Mouse (Mus musculus): ENCODE measurements around the gene Atxn3. TPM values are rescaled to one million over a fixed set of nuclear protein-coding genes. Genes with fewer than 3 reads are reported as not detected.
A peak's percentile ranks its signal among the peaks of the same experiment; 100 is the strongest.

Gene Atxn3
- polyA plus RNA-seq, 1 experiment = 17.6 TPM

DNA sequence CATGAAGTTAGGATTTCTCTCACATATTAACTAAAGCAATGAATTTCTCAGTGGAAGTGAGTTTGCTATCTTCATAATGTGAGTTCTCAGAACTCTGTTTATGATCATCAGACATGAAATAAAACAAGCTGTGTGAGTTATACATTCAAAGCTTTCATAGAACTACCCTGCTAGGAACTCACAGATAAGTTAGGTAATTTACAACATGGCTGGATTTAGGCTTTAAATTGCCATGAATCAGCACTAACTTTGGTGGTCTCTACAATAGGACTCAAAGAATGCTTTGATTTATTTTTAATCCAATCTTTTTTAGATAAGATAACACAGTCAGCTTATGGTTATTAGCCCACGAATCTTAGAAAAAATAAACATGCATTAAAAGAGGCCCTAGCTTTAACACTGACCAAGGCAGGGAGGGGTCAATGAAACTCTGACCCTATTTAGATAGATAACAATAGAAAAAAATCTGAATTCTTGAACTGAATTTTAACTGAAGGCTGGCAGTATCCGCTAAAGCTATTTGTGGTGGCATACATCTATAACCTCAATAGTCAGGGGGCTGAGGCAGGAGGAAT is 58.3 kb downstream of the Atxn3 start:
- TF ChIP-seq POLR2A (IDR thresholded peaks at IDR 0.05; ENCODE audit: extremely low read depth, insufficient read depth, low read length) (no peak), CTCF (IDR thresholded peaks at IDR 0.05; ENCODE audit: extremely low read depth, insufficient read depth, low read length) (no peak)
- no peaks in the 10 kb centered on the region for H3K4me1 ChIP-seq (ENCODE audit: control insufficient read depth, insufficient read depth, low read length)
- no peak overlapping the region for H3K27ac ChIP-seq (ENCODE audit: insufficient read depth, low read length)
- no peak overlapping the region for H3K4me3 ChIP-seq (ENCODE audit: insufficient read depth, low read length)

DNA sequence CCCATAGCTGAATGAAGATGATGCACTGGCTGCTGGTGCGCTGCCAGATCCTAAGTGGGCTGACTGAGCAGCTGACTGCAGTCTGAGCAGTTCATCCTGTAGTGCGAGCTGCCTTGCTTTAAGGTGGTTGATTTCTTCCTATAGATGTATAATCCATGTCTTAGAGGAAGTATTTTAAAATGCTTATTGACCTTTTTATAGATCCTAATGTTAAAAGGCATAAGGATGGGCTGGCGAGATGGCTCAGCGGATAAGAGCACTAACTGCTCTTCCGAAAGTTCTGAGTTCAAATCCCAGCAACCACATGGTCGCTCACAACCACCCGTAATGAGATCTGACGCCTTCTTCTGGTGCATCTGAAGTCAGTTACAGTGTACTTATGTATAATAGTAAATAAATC is 59.1 kb downstream of the Atxn3 start:
- no peak overlapping the region for H3K27ac ChIP-seq (ENCODE audit: insufficient read depth, low read length)
- TF ChIP-seq POLR2A (IDR thresholded peaks at IDR 0.05; ENCODE audit: extremely low read depth, insufficient read depth, low read length) = no peak
- TF ChIP-seq CTCF (IDR thresholded peaks at IDR 0.05; ENCODE audit: extremely low read depth, insufficient read depth, low read length) = no peak

DNA sequence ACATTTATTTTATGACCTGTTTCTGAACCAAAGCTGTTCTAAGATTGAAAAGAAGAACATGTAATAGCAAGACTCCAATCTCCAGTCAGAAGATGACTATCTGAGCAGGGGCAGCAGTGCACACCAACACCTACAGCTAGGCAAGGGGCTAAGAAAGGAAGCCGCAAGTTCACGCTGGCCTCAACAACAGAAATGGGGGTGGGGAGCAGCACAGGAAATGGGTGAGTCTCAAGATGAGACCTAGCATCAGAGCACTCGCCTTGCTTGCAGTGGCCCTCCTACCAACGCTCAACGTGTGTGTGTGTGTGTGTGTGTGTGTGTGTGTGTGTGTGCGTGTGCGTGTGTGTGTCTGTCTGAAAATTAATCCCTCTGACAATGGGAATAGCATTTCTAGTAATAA is 60.9 kb downstream of the Atxn3 start:
- Histone ChIP-seq H3K4me3 (ENCODE audit: insufficient read depth, low read length) (no peak overlapping the region), H3K4me1 (ENCODE audit: control insufficient read depth, insufficient read depth, low read length) (no peaks in the 10 kb centered on the region), H3K27ac (ENCODE audit: insufficient read depth, low read length) (no peak overlapping the region)
- TF ChIP-seq CTCF (IDR thresholded peaks at IDR 0.05; ENCODE audit: extremely low read depth, insufficient read depth, low read length) (no peak), POLR2A (IDR thresholded peaks at IDR 0.05; ENCODE audit: extremely low read depth, insufficient read depth, low read length) (no peak)

More for the DNA sequence above, 59.1 kb downstream of the Atxn3 start:
- Histone ChIP-seq H3K4me1 (ENCODE audit: control insufficient read depth, insufficient read depth, low read length) (no peaks in the 10 kb centered on the region), H3K4me3 (ENCODE audit: insufficient read depth, low read length) (no peak overlapping the region)

DNA sequence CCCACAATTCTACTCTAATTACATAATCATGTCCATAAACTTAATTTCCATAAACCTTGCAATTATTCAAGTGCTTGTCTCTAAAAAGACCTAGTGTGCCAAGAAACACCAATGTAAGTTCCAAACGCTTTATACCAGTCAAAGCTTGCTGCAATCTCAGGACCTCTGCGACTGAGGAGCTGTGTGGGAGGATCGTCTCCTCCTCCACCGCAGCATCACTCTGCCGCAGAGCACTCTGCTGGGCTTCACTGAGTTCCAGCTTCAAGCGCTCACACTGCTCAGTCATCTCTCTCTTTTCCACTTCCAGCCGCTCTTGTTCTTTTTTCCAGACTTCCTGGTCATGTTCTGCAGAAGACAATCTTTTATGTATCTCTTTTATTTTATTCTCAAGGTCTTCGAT is 64.8 kb downstream of the Atxn3 start:
- no peak overlapping the region for H3K4me3 ChIP-seq (ENCODE audit: insufficient read depth, low read length)
- H3K4me1 ChIP-seq (ENCODE audit: control insufficient read depth, insufficient read depth, low read length) = peaks cover 3% of the 10 kb centered on the region
- H3K27ac ChIP-seq (ENCODE audit: insufficient read depth, low read length) = no peak overlapping the region
- TF ChIP-seq POLR2A (IDR thresholded peaks at IDR 0.05; ENCODE audit: extremely low read depth, insufficient read depth, low read length) (no peak), CTCF (IDR thresholded peaks at IDR 0.05; ENCODE audit: extremely low read depth, insufficient read depth, low read length) (no peak)

DNA sequence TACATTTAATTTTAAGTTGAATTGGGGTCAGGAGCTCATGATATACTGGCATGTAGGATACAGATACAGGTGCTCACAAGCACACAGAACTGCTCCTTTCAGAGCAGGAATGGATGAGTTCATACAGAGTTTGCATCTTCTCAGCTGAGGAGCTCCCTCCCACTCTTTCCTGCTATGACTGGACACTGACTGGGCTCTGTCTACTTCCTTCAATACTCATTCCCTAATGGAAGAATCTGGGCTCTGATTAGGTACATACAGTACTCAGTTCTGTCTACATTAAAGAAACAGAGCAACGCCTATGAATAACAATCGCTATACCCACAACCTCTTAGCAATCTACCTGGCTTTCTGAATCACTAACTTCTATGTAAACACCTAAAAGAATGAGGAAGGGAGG is 65.2 kb downstream of the Atxn3 start:
- Histone ChIP-seq H3K4me3 (ENCODE audit: insufficient read depth, low read length) (no peak overlapping the region), H3K27ac (ENCODE audit: insufficient read depth, low read length) (no peak overlapping the region), H3K4me1 (ENCODE audit: control insufficient read depth, insufficient read depth, low read length) (peaks cover 3% of the 10 kb centered on the region)
- TF ChIP-seq CTCF (IDR thresholded peaks at IDR 0.05; ENCODE audit: extremely low read depth, insufficient read depth, low read length) = no peak

DNA sequence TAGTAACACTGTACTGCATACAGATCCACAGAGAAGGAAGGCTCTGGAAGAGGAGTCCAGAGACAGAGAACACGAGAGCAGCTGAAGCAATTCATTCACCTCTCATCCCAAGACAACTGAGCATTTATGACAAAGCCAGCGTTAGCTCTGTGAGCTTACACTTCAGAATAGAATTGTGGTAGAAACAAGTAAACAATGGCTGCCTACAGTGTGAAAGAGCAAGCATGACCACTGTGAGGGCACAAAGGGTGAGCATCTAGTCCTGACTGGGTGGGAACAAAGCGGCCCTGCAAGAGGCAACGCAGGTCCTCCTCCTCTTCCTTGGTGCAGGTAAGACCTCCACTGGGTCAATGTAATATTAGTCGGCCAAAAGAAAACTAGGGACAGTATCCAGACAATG is 67.0 kb downstream of the Atxn3 start:
- H3K4me1 ChIP-seq (ENCODE audit: control insufficient read depth, insufficient read depth, low read length) = peaks cover 3% of the 10 kb centered on the region
- H3K4me3 ChIP-seq (ENCODE audit: insufficient read depth, low read length) = no peak overlapping the region
- TF ChIP-seq CTCF (IDR thresholded peaks at IDR 0.05; ENCODE audit: extremely low read depth, insufficient read depth, low read length) (no peak), POLR2A (IDR thresholded peaks at IDR 0.05; ENCODE audit: extremely low read depth, insufficient read depth, low read length) (no peak)
- H3K27ac ChIP-seq (ENCODE audit: insufficient read depth, low read length) = 0 out of 2 replicates have a peak overlapping the region, but pooled peaks have one; percentile 40

DNA sequence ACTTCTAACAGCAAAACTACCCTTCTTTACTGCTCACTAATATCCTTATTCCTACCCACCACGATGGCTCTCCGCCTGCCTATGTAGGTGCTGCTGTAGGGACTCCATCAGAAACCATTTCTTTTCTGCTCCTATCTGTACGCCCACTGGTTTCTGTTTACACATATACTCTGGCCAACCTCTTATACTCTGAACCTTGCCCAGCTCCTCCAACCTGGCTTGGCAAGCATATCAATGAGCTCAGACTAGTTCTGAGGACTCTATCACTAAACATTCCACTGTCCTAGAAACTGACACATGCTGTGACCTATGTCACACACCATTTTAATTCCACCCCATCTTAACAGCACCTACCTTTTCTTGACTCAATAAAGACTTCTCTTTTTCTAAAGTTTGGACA is 68.7 kb downstream of the Atxn3 start:
- Histone ChIP-seq H3K4me1 (ENCODE audit: control insufficient read depth, insufficient read depth, low read length) (peaks cover 3% of the 10 kb centered on the region), H3K4me3 (ENCODE audit: insufficient read depth, low read length) (no peak overlapping the region), H3K27ac (ENCODE audit: insufficient read depth, low read length) (no peak overlapping the region)
- TF ChIP-seq POLR2A (IDR thresholded peaks at IDR 0.05; ENCODE audit: extremely low read depth, insufficient read depth, low read length) (no peak), CTCF (IDR thresholded peaks at IDR 0.05; ENCODE audit: extremely low read depth, insufficient read depth, low read length) (no peak)

DNA sequence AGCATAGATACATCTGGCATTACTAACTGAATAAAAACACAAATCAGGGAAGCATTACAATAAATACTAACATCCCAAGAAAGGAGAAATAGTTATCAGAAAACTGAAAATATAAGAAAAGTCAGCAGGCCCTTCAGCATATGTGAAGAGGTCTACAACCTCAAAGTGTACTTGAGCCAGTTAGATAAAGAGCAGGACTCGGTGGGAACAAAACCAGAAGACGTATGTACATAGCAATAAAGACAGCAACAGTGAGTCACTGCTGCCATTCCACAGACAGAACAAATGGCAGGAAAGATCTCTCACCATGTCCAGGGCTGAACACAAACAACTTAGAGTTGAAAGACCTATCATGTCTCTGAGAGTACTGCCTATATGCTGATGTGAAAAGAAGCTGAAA is 69.7 kb downstream of the Atxn3 start:
- Histone ChIP-seq H3K4me3 (ENCODE audit: insufficient read depth, low read length) (no peak overlapping the region), H3K27ac (ENCODE audit: insufficient read depth, low read length) (no peak overlapping the region), H3K4me1 (ENCODE audit: control insufficient read depth, insufficient read depth, low read length) (peaks cover 3% of the 10 kb centered on the region)
- TF ChIP-seq POLR2A (IDR thresholded peaks at IDR 0.05; ENCODE audit: extremely low read depth, insufficient read depth, low read length) (no peak), CTCF (IDR thresholded peaks at IDR 0.05; ENCODE audit: extremely low read depth, insufficient read depth, low read length) (no peak)

DNA sequence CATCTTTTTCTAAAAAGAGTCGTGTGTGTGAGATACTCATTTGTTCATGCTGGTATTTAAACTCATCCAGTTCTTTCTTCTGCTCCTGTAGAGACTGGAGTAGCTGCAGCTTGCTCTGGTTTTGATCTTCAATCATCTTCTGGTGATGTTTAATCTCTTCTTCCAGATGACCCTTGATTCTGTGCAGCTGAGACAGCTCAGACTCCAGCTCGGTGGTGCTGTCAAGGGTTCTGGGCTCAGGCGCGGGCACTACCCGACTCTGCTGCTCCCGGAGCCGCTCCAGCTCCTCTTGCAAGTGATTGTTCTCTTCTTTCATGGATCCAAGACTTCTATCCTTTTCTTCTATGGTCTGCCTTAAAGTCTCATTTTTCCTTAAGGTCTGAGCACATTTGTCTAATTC is 73.1 kb downstream of the Atxn3 start:
- Histone ChIP-seq H3K27ac (ENCODE audit: insufficient read depth, low read length) (no peak overlapping the region), H3K4me1 (ENCODE audit: control insufficient read depth, insufficient read depth, low read length) (no peaks in the 10 kb centered on the region; the same call in 1 of the 2 replicates), H3K4me3 (ENCODE audit: insufficient read depth, low read length) (no peak overlapping the region)
- TF ChIP-seq POLR2A (IDR thresholded peaks at IDR 0.05; ENCODE audit: extremely low read depth, insufficient read depth, low read length) (no peak), CTCF (IDR thresholded peaks at IDR 0.05; ENCODE audit: extremely low read depth, insufficient read depth, low read length) (no peak)

DNA sequence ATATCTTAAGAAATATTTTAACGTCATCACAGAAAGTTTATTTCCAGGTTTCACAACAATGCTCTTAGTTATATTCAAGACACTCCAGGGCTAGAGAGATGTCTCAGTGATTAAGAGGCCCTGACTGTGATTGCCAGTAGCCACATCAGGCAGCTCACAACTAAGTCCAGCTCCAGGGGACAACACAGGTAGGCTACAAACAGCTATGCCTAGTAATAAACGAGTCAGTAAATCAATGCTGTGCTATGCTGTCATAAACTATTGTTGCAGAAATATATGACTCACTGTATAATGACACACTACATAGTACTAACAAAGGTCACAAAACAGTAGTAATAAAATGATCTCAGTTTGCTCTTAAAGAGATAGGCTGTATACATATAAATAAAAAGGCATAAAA is 81.7 kb downstream of the Atxn3 start:
- no peak overlapping the region for H3K27ac ChIP-seq (ENCODE audit: insufficient read depth, low read length)
- TF ChIP-seq POLR2A (IDR thresholded peaks at IDR 0.05; ENCODE audit: extremely low read depth, insufficient read depth, low read length) (no peak), CTCF (IDR thresholded peaks at IDR 0.05; ENCODE audit: extremely low read depth, insufficient read depth, low read length) (no peak)
- H3K4me3 ChIP-seq (ENCODE audit: insufficient read depth, low read length) = no peak overlapping the region
- H3K4me1 ChIP-seq (ENCODE audit: control insufficient read depth, insufficient read depth, low read length) = no peaks in the 10 kb centered on the region; the same call in 1 of the 2 replicates
